Mouse (Mus musculus) spleen, adult 2 months (tissue): ENCODE results near the gene Ptpdc1. TPM values are rescaled to one million over a fixed set of nuclear protein-coding genes. Genes with fewer than 3 reads are reported as not detected.
A peak's percentile ranks its signal among the peaks of the same experiment; 100 is the strongest.

Experiments
- DNase-seq, 2 experiments: peaks; one replicate each; pipeline versions ENCODE4 v3.0.0 to v3.0.0-alpha.2; 2012 to 2021; ENCODE audit warnings: low spot score in 2 of 2, low read depth in 1 of 2
- H3K27ac ChIP-seq: fragments of 200-500 bp; 2 replicates; pipeline ENCODE4 v1.5.1; 2012; ENCODE audit warnings: low read length, inconsistent platforms; ENCODE audit not compliant: insufficient read depth
- H3K27me3 ChIP-seq: fragments of 200-500 bp; 2 replicates; pipeline ENCODE4 v1.6.1; 2012; ENCODE audit warnings: mild to moderate bottlenecking, moderate library complexity, low read length, inconsistent platforms; ENCODE audit not compliant: control insufficient read depth, insufficient read depth
- H3K36me3 ChIP-seq: fragments of 200-500 bp; 2 replicates; pipeline ENCODE4 v1.6.1; 2012; ENCODE audit warnings: mild to moderate bottlenecking, low read length, inconsistent platforms; ENCODE audit not compliant: control insufficient read depth, insufficient read depth
- H3K4me1 ChIP-seq: fragments of 200-500 bp; 2 replicates; pipeline ENCODE4 v1.6.1; 2011; ENCODE audit warnings: inconsistent platforms; ENCODE audit not compliant: control insufficient read depth, insufficient read depth, insufficient read length
- H3K4me3 ChIP-seq: fragments of 200-500 bp; 2 replicates; pipeline ENCODE4 v1.5.1; 2011; ENCODE audit warnings: mild to moderate bottlenecking, inconsistent platforms; ENCODE audit not compliant: insufficient read depth, insufficient read length; ENCODE audit errors: extremely low read depth
- CTCF ChIP-seq: fragments of 200-500 bp; IDR thresholded peaks from 2 replicates; pipeline ENCODE4 v1.5.1; 2011; ENCODE audit warnings: mild to moderate bottlenecking, inconsistent platforms; ENCODE audit not compliant: insufficient read depth, insufficient read length, insufficient replicate concordance; ENCODE audit errors: extremely low read depth
- POLR2A ChIP-seq: fragments of 200-500 bp; IDR thresholded peaks from 2 replicates; pipeline ENCODE4 v1.6.1; 2011; ENCODE audit warnings: low read depth, low read length, inconsistent platforms
- WGBS: fragments of 180-500 bp; shearing (Covaris S2); methylation state at CpG from one replicate; pipeline ENCODE4 v1.1.7; 2018; 5-methylcytosine and 5-hydroxymethylcytosine counted together
- polyA plus RNA-seq: library from polyadenylated mRNA; depleted of rRNA; stranded (reverse); fragments of >200 nt; gene quantifications from 2 replicates; pipeline ENCODE4 v1.2.3, GENCODE M21; 2012

Ptpdc1 gene
- polyA plus RNA-seq, 1 experiment, result 0.79 TPM

DNA sequence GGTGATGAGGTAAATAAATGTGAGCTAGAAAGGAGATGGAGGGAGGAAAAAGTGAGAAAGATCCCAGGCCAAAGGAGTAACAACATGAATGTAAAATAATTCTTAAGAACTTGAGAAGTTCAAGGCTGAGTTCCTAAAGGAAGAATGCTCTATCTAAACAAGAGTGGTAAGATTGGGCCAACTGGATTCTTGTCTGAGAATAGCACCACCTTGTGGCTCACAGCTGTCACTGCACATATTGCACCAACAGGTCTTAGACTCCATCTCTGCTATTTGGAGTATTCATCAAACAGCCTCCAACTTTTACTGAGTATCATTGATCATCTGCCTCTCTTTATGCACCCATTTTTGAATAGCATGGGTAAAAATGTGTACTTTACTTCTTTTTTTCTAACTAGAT lies 14.1 kb upstream of the Ptpdc1 start:
- Histone ChIP-seq H3K36me3 (no peaks in the 10 kb centered on the region), H3K27me3 (no peaks in the 10 kb centered on the region), H3K4me1 (no peaks in the 10 kb centered on the region), H3K4me3 (no peak overlapping the region), H3K27ac (no peak overlapping the region)
- DNase-seq, result peak; percentile 47 to 56
- TF ChIP-seq CTCF, result peak; percentile 71; the same call in 1 of the 2 replicates
- TF ChIP-seq POLR2A, result no peak

DNA sequence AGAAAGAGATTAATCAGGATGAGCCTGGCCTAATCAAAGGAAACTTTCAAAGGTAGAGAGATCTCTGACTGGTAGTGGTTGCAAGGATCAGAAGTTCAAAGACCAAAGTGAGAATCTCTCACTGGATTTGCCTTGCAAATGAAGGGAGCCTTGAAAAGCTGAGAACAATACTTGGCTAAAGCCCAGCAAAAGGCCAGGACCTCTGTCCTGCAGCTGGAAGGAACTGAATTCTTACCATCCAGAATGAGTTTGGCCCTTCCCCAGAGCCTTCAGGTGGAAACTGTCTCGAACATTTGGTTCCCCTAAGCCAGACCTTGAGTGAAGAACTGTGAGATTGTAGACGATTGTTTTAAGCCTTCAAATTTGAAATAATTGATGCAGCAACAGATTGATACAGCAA lies 12.2 kb upstream of the Ptpdc1 start:
- Histone ChIP-seq H3K4me1 (no peaks in the 10 kb centered on the region), H3K4me3 (no peak overlapping the region), H3K27ac (no peak overlapping the region), H3K36me3 (no peaks in the 10 kb centered on the region), H3K27me3 (no peaks in the 10 kb centered on the region)
- WGBS, result 64% methylated on average over 2 of the region's 2 CpGs
- no peak for TF ChIP-seq CTCF
- TF ChIP-seq POLR2A, result no peak
- no peak for DNase-seq

DNA sequence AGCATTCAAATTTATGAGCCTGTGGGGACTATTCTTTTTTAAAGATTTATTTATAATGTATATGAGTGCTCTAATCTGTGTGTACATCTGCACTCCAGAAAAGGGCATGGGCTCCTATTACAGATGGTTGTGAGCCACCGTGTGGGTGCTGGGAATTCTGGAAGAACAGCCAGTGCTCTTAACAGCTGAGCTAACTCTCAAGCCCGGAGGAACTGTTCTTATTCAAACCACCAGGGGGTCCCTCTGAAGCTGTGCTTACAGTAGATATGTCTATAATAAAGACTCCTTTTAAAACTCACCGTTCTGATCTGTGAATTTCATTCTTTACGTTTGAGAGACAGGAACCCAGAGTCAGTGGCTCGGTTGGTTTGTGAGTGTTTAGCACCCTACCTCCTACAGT lies 6.2 kb upstream of the Ptpdc1 start:
- 82% methylated on average over 5 of the region's 5 CpGs for WGBS
- H3K27me3 ChIP-seq, result no peaks in the 10 kb centered on the region
- no peak for DNase-seq
- no peaks in the 10 kb centered on the region for H3K4me1 ChIP-seq
- H3K27ac ChIP-seq, result no peak overlapping the region
- TF ChIP-seq CTCF (no peak), POLR2A (no peak)
- H3K36me3 ChIP-seq, result no peaks in the 10 kb centered on the region
- no peak overlapping the region for H3K4me3 ChIP-seq

DNA sequence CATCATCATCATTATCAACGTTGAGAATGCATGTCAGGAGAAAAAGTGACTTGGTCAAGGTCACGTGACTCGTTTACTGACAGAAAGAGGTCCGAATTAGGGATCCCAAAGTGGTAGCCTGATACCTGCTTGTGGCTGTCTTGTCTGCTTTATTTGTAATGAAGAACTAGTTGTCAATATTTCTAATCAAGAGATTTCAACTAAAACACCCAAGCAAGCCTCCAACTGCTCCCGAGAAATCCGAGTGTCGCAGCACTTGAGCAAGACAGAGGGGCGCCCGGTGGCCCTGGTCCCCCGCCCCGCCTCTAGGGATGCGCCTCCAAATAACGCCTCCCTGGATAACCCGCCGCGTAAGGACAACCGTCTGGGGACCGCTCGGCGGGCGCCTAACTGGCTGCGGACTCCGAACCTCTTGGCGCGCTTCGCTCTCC lies 481 bp downstream of the Ptpdc1 start:
- Histone ChIP-seq H3K4me1 (peaks cover 3% of the 10 kb centered on the region; the same call in 1 of the 2 replicates), H3K27ac (peak overlapping the region; percentile 23), H3K27me3 (peaks cover 9% of the 10 kb centered on the region), H3K4me3 (peak overlapping the region; percentile 69), H3K36me3 (no peaks in the 10 kb centered on the region)
- no peak for TF ChIP-seq CTCF
- TF ChIP-seq POLR2A, result no peak
- DNase-seq, result peak in 1 of 2 experiments; percentile 7
- 5% methylated on average over 26 of the region's 26 CpGs for WGBS

DNA sequence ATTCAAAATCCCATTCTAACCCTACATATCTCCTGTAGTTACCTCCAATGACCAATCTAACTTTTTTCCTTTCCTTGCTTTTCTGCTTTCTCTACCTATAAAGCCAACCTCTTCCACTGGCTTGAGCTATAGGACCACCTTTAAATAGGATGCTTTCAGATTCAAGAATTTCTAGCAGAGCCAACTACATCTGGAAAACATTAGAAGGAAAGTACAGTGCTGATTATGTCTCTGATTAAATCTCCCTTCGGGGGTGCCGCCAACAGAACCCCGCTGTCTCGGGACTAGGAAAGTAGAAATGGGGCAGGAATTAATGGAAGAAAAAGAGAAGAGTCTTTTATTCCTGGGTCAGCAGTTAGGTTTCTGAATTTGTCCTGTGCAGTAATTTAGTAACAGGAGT lies 6.6 kb downstream of the Ptpdc1 start:
- H3K36me3 ChIP-seq, result no peaks in the 10 kb centered on the region
- no peaks in the 10 kb centered on the region for H3K4me1 ChIP-seq
- H3K4me3 ChIP-seq, result no peak overlapping the region
- no peak for DNase-seq
- TF ChIP-seq POLR2A (no peak), CTCF (no peak)
- no peak overlapping the region for H3K27ac ChIP-seq
- 91% methylated on average over 4 of the region's 4 CpGs for WGBS
- H3K27me3 ChIP-seq, result no peaks in the 10 kb centered on the region

DNA sequence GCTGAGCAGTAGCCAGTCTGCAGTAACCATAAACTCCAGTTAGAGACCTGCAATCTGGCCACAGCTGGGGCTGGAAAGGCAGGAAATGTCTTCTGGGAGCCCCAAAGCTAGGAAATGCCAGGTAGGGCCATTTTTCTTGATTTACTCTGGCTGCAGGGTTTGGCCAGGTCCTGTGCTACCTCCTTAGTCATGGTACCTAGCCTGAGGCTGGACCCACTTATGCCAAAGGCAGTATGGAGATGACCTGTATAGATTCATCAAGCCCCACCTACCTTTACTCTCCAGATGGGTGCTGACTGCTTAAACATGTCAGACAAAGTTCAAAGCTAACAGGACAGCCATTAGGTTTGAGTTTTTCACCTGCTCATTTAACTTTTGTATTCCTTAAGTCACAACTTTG lies 7.7 kb downstream of the Ptpdc1 start:
- H3K36me3 ChIP-seq, result no peaks in the 10 kb centered on the region
- no peaks in the 10 kb centered on the region for H3K27me3 ChIP-seq
- H3K27ac ChIP-seq, result no peak overlapping the region
- TF ChIP-seq CTCF, result no peak
- TF ChIP-seq POLR2A, result no peak
- no peak overlapping the region for H3K4me3 ChIP-seq
- DNase-seq, result no peak
- H3K4me1 ChIP-seq, result no peaks in the 10 kb centered on the region

DNA sequence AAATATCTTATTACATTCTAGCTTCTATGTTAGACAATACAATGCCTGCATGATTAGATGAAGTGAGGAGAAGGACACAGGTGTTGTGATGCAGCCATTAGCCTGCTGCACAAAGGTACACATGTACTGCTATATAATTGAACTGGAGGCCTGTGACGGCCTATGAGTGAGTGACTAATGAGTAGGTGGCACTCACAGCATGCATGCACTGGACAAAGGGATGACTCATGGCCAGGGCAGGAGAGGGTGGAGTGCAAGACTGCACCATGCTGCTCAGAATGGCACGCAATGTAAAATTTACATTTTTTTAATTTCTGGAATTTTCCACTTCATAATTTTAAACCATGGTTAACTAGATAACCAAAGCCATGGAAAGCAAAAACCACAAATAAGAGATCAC lies 10.9 kb downstream of the Ptpdc1 start:
- TF ChIP-seq CTCF, result no peak
- TF ChIP-seq POLR2A, result no peak
- no peaks in the 10 kb centered on the region for H3K36me3 ChIP-seq
- no peaks in the 10 kb centered on the region for H3K27me3 ChIP-seq
- no peaks in the 10 kb centered on the region for H3K4me1 ChIP-seq
- H3K4me3 ChIP-seq, result no peak overlapping the region
- H3K27ac ChIP-seq, result no peak overlapping the region
- WGBS, result 86% methylated on average over 2 of the region's 2 CpGs
- no peak for DNase-seq

DNA sequence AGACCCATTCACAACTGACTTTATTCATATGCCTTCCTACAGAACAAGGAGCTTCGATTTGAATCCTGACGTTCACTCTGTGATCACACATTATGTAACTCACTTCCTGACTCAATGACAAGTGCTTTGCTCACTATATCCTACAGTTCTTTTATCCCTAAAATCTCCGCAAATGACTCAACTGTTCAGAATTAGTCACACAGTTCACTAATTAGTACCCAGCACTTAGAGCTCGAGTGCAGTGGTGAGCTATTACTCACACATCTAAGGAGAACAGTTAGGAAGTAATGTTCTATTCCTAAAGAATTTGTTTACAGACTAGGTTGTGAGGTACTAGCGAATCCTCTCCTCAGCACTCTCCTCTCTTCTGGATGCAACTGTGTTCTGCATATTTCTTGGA lies 16.4 kb downstream of the Ptpdc1 start:
- H3K27ac ChIP-seq, result no peak overlapping the region
- no peaks in the 10 kb centered on the region for H3K4me1 ChIP-seq
- no peak for TF ChIP-seq POLR2A
- no peak for TF ChIP-seq CTCF
- 84% methylated on average over 5 of the region's 5 CpGs for WGBS
- H3K4me3 ChIP-seq, result no peak overlapping the region
- H3K27me3 ChIP-seq, result no peaks in the 10 kb centered on the region
- no peak for DNase-seq
- no peaks in the 10 kb centered on the region for H3K36me3 ChIP-seq
